Mouse (Mus musculus): ENCODE results near the gene Cnmd. TPM values are rescaled to one million over a fixed set of nuclear protein-coding genes. Genes with fewer than 3 reads are reported as not detected.

Gene Cnmd
- total RNA-seq (2023): not detected

GRCm38 (mm10) chr14:79662001-79662400 lies at the start of gene Cnmd:
Gene Cnmd, minus strand, starts transcription at chr14:79662170.

Other genes starting within 250 kb of the Cnmd start
- 10 to 100 TPM; 12.3 to 14.2 TPM for gene Kbtbd7, start 235.7 kb downstream of the Cnmd start, total RNA-seq (2023)
- gene Kbtbd6, start 210.3 kb downstream of the Cnmd start, total RNA-seq (2023): under 1 TPM in 1 of 2 experiments, not detected in 1; 0.39 TPM
- 10 to 100 TPM; 78.8 to 80.3 TPM for gene Elf1, start 181.0 kb downstream of the Cnmd start, total RNA-seq (2023)
- 10 to 100 TPM; 22.6 to 27.1 TPM for gene Wbp4, start 180.7 kb downstream of the Cnmd start, total RNA-seq (2023)
- gene Sugt1, start 74.5 kb downstream of the Cnmd start, total RNA-seq (2023): 10 to 100 TPM; 64.9 to 83.2 TPM
- gene Pcdh8, start 109.1 kb upstream of the Cnmd start, total RNA-seq (2023): not detected

Measured in monocyte, adult 59 days (primary cell).